ENCODE assay signal across 9 mouse cellular contexts in the genomic region with DNA sequence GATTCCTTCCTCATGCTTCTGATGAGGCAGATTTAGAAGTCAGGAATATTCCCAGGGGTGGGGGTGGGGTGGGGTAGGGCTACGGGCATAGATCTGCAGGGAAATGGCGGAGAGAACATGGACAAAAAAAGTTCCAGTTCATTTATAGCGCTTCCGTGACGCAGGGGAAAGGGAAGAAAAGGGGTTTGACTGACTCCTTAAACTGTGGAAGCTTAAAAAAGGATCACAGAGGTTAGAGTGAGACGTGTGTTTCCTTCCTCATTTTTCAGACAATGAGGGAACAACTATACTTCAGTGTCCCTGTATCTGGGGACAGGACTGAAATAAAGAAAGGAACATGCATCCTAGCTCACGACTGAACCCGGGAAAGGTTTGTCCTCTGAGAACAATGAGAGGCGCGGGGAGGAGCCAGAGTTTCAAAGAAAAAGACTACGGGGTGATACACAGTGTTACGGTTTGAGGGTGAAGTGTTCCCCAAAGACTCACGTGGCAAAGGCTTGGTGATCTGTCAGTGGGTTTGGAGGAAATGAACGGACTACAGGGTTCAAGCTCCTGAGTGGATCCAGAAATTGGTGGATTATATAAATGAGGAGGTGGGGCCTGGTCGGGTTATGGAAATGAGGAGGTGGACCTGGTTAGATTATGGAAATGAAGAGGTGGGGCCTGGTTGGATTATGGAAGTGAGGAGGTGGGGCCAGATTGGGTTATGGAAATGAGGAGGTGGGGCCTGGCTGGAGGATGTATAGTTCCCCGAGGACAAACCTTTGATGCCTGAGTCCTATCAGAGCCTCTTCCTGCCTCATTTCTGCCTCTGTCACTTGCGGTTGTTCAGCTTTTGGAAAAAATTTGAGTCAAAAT. TPM values are rescaled to one million over a fixed set of nuclear protein-coding genes. Genes with fewer than 3 reads are reported as not detected.
A peak's percentile ranks its signal among the peaks of the same experiment; 100 is the strongest.
DNase-seq lines count a peak whose midpoint lies in the region; ATAC-seq and TF ChIP-seq lines count a peak whose summit lies in the region.
"Had no signal": no experiment of that assay in that cellular context is flagged by ENCODE, and none has a peak within 500 bp of the region (broad histone marks: within the 10 kb centered on the region; RNA-seq: fewer than 3 reads in every experiment).

No protein-coding gene starts in this region.

- TF ChIP-seq POLR2A in lung, adult 2 months (IDR thresholded peaks at IDR 0.05; ENCODE audit: borderline replicate concordance, extremely low read depth, low read depth, low read length), result no peak

- peak overlapping the region; percentile 17; the same call in 1 of the 2 replicates for H3K4me2 ChIP-seq in lung, postnatal 0 days (replicated peaks; ENCODE audit: low read depth, low read length)
- H3K4me2 ChIP-seq in limb, embryonic 12.5 days, result peak overlapping the region; percentile 21
- peak overlapping the region; percentile 20; the same call in 1 of the 2 replicates for H3K4me2 ChIP-seq in neural tube, embryonic 15.5 days

- H3K27me3 ChIP-seq in lung, postnatal 0 days (replicated peaks; ENCODE audit: insufficient read depth, low read length), result no peaks in the 10 kb centered on the region
- H3K27me3 ChIP-seq in limb, embryonic 12.5 days, result no peaks in the 10 kb centered on the region
- H3K27me3 ChIP-seq in neural tube, embryonic 15.5 days (replicated peaks), result no peaks in the 10 kb centered on the region

- no peaks in the 10 kb centered on the region for H3K36me3 ChIP-seq in lung, postnatal 0 days (ENCODE audit: insufficient read depth, low read length)
- H3K36me3 ChIP-seq in limb, embryonic 12.5 days, result no peaks in the 10 kb centered on the region
- no peaks in the 10 kb centered on the region for H3K36me3 ChIP-seq in neural tube, embryonic 15.5 days

- no peak for DNase-seq in lung, postnatal 0 days (ENCODE audit: low spot score)
- no peak for DNase-seq in lung, adult 2 months
- DNase-seq in embryo, embryonic 9.5 days (ENCODE audit: extremely low spot score), result peak; percentile 73
- DNase-seq in adipocyte (ENCODE audit: low spot score), result no peak
- DNase-seq in cerebellum, adult 11 months, result no peak
- DNase-seq in left cerebral cortex, adult 2 months (ENCODE audit: extremely low spot score in 1 of 2, low spot score in 2 of 2), result no peak
- DNase-seq: cerebellum, postnatal 36 days had no signal

- no peaks in the 10 kb centered on the region for H3K9me3 ChIP-seq in lung, postnatal 0 days (ENCODE audit: low read length)
- no peaks in the 10 kb centered on the region for H3K9me3 ChIP-seq in limb, embryonic 12.5 days
- H3K9me3 ChIP-seq in neural tube, embryonic 15.5 days (replicated peaks), result no peaks in the 10 kb centered on the region

- no peak for TF ChIP-seq CTCF in lung, postnatal 0 days (IDR thresholded peaks at IDR 0.05)
- no peak for TF ChIP-seq CTCF in lung, adult 2 months (IDR thresholded peaks at IDR 0.05; ENCODE audit: insufficient read depth, low read length)
- TF ChIP-seq CTCF in left cerebral cortex, adult 2 months (IDR thresholded peaks at IDR 0.05), result no peak

- no peak; the same call in 1 of the 2 replicates for ATAC-seq in lung, postnatal 0 days
- no peak for ATAC-seq in limb, embryonic 12.5 days (ENCODE audit: insufficient number of reproducible peaks, insufficient read depth, low FRiP score, low TSS enrichment, low read depth)
- ATAC-seq in neural tube, embryonic 15.5 days (ENCODE audit: low FRiP score), result 0 out of 2 replicates have a peak, but pooled peaks have one; percentile 20

- intact Hi-C loops in left cerebral cortex, adult 2 months (cut with DNase I), result no loop called here

- H3K4me1 ChIP-seq in lung, postnatal 0 days (ENCODE audit: insufficient read depth, low read depth, low read length), result no peaks in the 10 kb centered on the region
- H3K4me1 ChIP-seq in lung, adult 2 months (ENCODE audit: control insufficient read depth, insufficient read depth, low read length), result no peaks in the 10 kb centered on the region; the same call in 1 of the 2 replicates
- H3K4me1 ChIP-seq in limb, embryonic 12.5 days (replicated peaks), result peaks cover 11% of the 10 kb centered on the region
- H3K4me1 ChIP-seq in neural tube, embryonic 15.5 days, result peaks cover 12% of the 10 kb centered on the region

- 35% methylated on average over 17 of the region's 17 CpGs for WGBS in lung, postnatal 0 days
- whole genome bisulfite sequencing in lung, adult 2 months, result 36% methylated on average over 17 of the region's 17 CpGs
- WGBS in limb, embryonic 12.5 days, result 37% methylated on average over 17 of the region's 17 CpGs
- 23% methylated on average over 17 of the region's 17 CpGs for WGBS in neural tube, embryonic 15.5 days

- H3K9ac ChIP-seq in lung, postnatal 0 days (replicated peaks; ENCODE audit: low read depth), result no peak overlapping the region
- H3K9ac ChIP-seq in limb, embryonic 12.5 days (replicated peaks), result no peak overlapping the region
- no peak overlapping the region for H3K9ac ChIP-seq in neural tube, embryonic 15.5 days (replicated peaks)

- no peak for TF ChIP-seq EP300 in lung, postnatal 0 days (IDR thresholded peaks at IDR 0.05)

- H3K27ac ChIP-seq in lung, postnatal 0 days (ENCODE audit: low read length), result no peak overlapping the region
- H3K27ac ChIP-seq in limb, embryonic 12.5 days, result 0 out of 2 replicates have a peak overlapping the region, but pooled peaks have one; percentile 1
- no peak overlapping the region for H3K27ac ChIP-seq in neural tube, embryonic 15.5 days (replicated peaks)
- H3K27ac ChIP-seq in left cerebral cortex, adult 2 months, result no peak overlapping the region

- no peak overlapping the region for H3K4me3 ChIP-seq in lung, postnatal 0 days (ENCODE audit: low read depth, low read length)
- no peak overlapping the region for H3K4me3 ChIP-seq in lung, adult 2 months (replicated peaks; ENCODE audit: extremely low read depth, low read depth, low read length)
- H3K4me3 ChIP-seq in limb, embryonic 12.5 days (replicated peaks), result no peak overlapping the region
- no peak overlapping the region for H3K4me3 ChIP-seq in neural tube, embryonic 15.5 days (replicated peaks)
- no peak overlapping the region for H3K4me3 ChIP-seq in left cerebral cortex, adult 2 months

RNA-seq across cellular contexts. Expression of gene Tmem150c, which starts 57.8 kb away (rescaled TPM):
- polyA plus RNA-seq in lung, postnatal 0 days (2015; fragmentation: Nextera tagmentation; extraction: Ambion mirVana), result 5.4 and 7.6 TPM in 2 replicates
- 2.2 and 2.8 TPM in 2 replicates for polyA plus RNA-seq in lung, adult 2 months (2012; rRNA removed)
- 2.4 and 2.9 TPM in 2 replicates for polyA plus RNA-seq in limb, embryonic 12.5 days (2016; fragmentation: Nextera tagmentation; extraction: Ambion mirVana)
- polyA plus RNA-seq in neural tube, embryonic 15.5 days (2015; fragmentation: Nextera tagmentation; extraction: Ambion mirVana), result 29.1 and 35.0 TPM in 2 replicates
- 10 to 100 TPM; 41.5 to 46.9 TPM for total RNA-seq in left cerebral cortex, adult 2 months (2021)
